Mouse (Mus musculus) right cerebral cortex, postnatal 25 days (tissue): ENCODE data around the gene Lepr.

Experiments used
- DNase-seq: peaks from one replicate; pipeline ENCODE4 v3.0.0; 2022

The Lepr gene

GRCm38 (mm10) chr4:101717367-101718121, at the start of gene Lepr:
Gene Lepr, plus strand, starts transcription at chr4:101717404.
- DNase-seq = peak; percentile 6

GRCm38 (mm10) chr4:101669161-101669560, 48.0 kb upstream of the Lepr start:
- DNase-seq = no peak

- DNase-seq = no peak
Observed at GRCm38 (mm10) chr4:101669811-101670210, 47.4 kb upstream of the Lepr start.

GRCm38 (mm10) chr4:101674790-101675189, 42.4 kb upstream of the Lepr start:
- no peak for DNase-seq

GRCm38 (mm10) chr4:101675726-101676125, 41.5 kb upstream of the Lepr start:
- DNase-seq = no peak

- DNase-seq = no peak
Observed at GRCm38 (mm10) chr4:101682620-101683019, 34.6 kb upstream of the Lepr start.

- no peak for DNase-seq
Observed at GRCm38 (mm10) chr4:101683086-101683485, 34.1 kb upstream of the Lepr start.

- no peak for DNase-seq
Observed at GRCm38 (mm10) chr4:101684821-101685220, 32.4 kb upstream of the Lepr start.

- no peak for DNase-seq
Observed at GRCm38 (mm10) chr4:101686227-101686810, 30.9 kb upstream of the Lepr start.

GRCm38 (mm10) chr4:101689241-101689640, 28.0 kb upstream of the Lepr start:
- no peak for DNase-seq

GRCm38 (mm10) chr4:101689645-101690044, 27.6 kb upstream of the Lepr start:
- DNase-seq = no peak

GRCm38 (mm10) chr4:101692892-101693291, 24.3 kb upstream of the Lepr start:
- peak; percentile 9 for DNase-seq

- no peak for DNase-seq
Observed at GRCm38 (mm10) chr4:101694529-101694928, 22.7 kb upstream of the Lepr start.

GRCm38 (mm10) chr4:101697236-101697635, 20.0 kb upstream of the Lepr start:
- DNase-seq = no peak

GRCm38 (mm10) chr4:101699423-101699822, 17.8 kb upstream of the Lepr start:
- no peak for DNase-seq

- no peak for DNase-seq
Observed at GRCm38 (mm10) chr4:101700892-101701640, 16.1 kb upstream of the Lepr start.

GRCm38 (mm10) chr4:101705325-101705724, 11.9 kb upstream of the Lepr start:
- DNase-seq = no peak

GRCm38 (mm10) chr4:101707234-101707633, 10.0 kb upstream of the Lepr start:
- DNase-seq = no peak

GRCm38 (mm10) chr4:101707953-101708352, 9.3 kb upstream of the Lepr start:
- DNase-seq = no peak

GRCm38 (mm10) chr4:101710361-101710760, 6.8 kb upstream of the Lepr start:
- no peak for DNase-seq

GRCm38 (mm10) chr4:101711100-101711499, 6.1 kb upstream of the Lepr start:
- no peak for DNase-seq

- no peak for DNase-seq
Observed at GRCm38 (mm10) chr4:101712563-101712962, 4.6 kb upstream of the Lepr start.

- no peak for DNase-seq
Observed at GRCm38 (mm10) chr4:101715302-101715701, 1.9 kb upstream of the Lepr start.

- DNase-seq = no peak
Observed at GRCm38 (mm10) chr4:101715805-101716204, 1.4 kb upstream of the Lepr start.
